Mouse (Mus musculus) forebrain, embryonic 16.5 days (tissue): Measurements from ENCODE around the gene Lmo3. TPM values are rescaled to one million over a fixed set of nuclear protein-coding genes. Genes with fewer than 3 reads are reported as not detected.
A peak's percentile ranks its signal among the peaks of the same experiment; 100 is the strongest.

Source experiments
- ATAC-seq: fragments of 200-750 bp; cut with Nextera tagmentation; 2 replicates; pipeline ENCODE4 v1.8.0; 2017; ENCODE audit warnings: mild to moderate bottlenecking, moderate library complexity
- H3K27ac ChIP-seq: fragments of 300-500 bp; sonication (generic); 2 replicates; pipeline ENCODE4 v1.5.1; 2014; ENCODE audit warnings: low read length, control low read depth
- H3K27me3 ChIP-seq: fragments of 300-500 bp; sonication (generic); replicated peaks from 2 replicates; pipeline ENCODE4 v1.6.1; 2014; ENCODE audit warnings: low read length; ENCODE audit not compliant: control insufficient read depth, insufficient read depth
- H3K36me3 ChIP-seq: fragments of 300-500 bp; sonication (generic); 2 replicates; pipeline ENCODE4 v1.6.1; 2014; ENCODE audit not compliant: control insufficient read depth, insufficient read depth
- H3K4me1 ChIP-seq: fragments of 300-500 bp; sonication (generic); replicated peaks from 2 replicates; pipeline ENCODE4 v1.6.1; 2014; ENCODE audit warnings: low read length; ENCODE audit not compliant: control insufficient read depth, insufficient read depth
- H3K4me2 ChIP-seq: fragments of 300-500 bp; sonication (generic); 2 replicates; pipeline ENCODE4 v1.6.1; 2014; ENCODE audit warnings: mild to moderate bottlenecking, low read length, control low read depth
- H3K4me3 ChIP-seq: fragments of 300-500 bp; sonication (generic); replicated peaks from 2 replicates; pipeline ENCODE4 v1.5.1; 2014; ENCODE audit warnings: mild to moderate bottlenecking, low read length, control low read depth
- H3K9ac ChIP-seq: fragments of 300-500 bp; sonication (generic); replicated peaks from 2 replicates; pipeline ENCODE4 v1.6.1; 2014; ENCODE audit warnings: low read depth, low read length, control low read depth
- H3K9me3 ChIP-seq: fragments of 300-500 bp; sonication (generic); 2 replicates; pipeline ENCODE4 v1.6.1; 2016; ENCODE audit warnings: low read length; ENCODE audit not compliant: control insufficient read depth
- WGBS: fragments of 180-500 bp; shearing (Covaris S2); extraction: QIAGEN DNeasy Blood & Tissue Kit; methylation state at CpG from one replicate; pipeline ENCODE4 v1.1.7; 2014; 5-methylcytosine and 5-hydroxymethylcytosine counted together
- polyA plus RNA-seq: library from polyadenylated mRNA; unstranded; fragments of >200 nt; fragmentation: Nextera tagmentation; extraction: Ambion mirVana; gene quantifications from 2 replicates; pipeline ENCODE4 v1.2.1, GENCODE M21; 2015

Gene Lmo3
- 204 and 213 TPM in 2 replicates for polyA plus RNA-seq

- H3K4me2 ChIP-seq: no peak within 1 kb of the TSS
- H3K9me3 ChIP-seq: no peaks in the 10 kb centered on the region
- no peaks in the 10 kb centered on the region for H3K36me3 ChIP-seq
- H3K27me3 ChIP-seq: peaks cover 47% of the 10 kb centered on the region
- peak; percentile 62 for ATAC-seq
- H3K4me3 ChIP-seq: no peak within 1 kb of the TSS
- no peak within 1 kb of the TSS for H3K9ac ChIP-seq
- H3K4me1 ChIP-seq: peaks cover 7% of the 10 kb centered on the region
- no peak within 1 kb of the TSS for H3K27ac ChIP-seq
- WGBS: 23% methylated on average over 13 of the region's 13 CpGs
Measured at GRCm38 (mm10) chr6:138581734-138582505, at the start of gene Lmo3. Lmo3 (minus strand) TSS chr6:138581968.

GRCm38 (mm10) chr6:138620786-138621185 is 39.0 kb upstream of the Lmo3 start:
- H3K4me1 ChIP-seq: no peaks in the 10 kb centered on the region
- no peak overlapping the region for H3K9ac ChIP-seq
- no peaks in the 10 kb centered on the region for H3K9me3 ChIP-seq
- H3K27me3 ChIP-seq: no peaks in the 10 kb centered on the region; the same call in 1 of the 2 replicates
- no peaks in the 10 kb centered on the region for H3K36me3 ChIP-seq
- no peak for ATAC-seq
- no peak overlapping the region for H3K4me3 ChIP-seq
- no peak overlapping the region for H3K4me2 ChIP-seq
- no peak overlapping the region for H3K27ac ChIP-seq

DNA sequence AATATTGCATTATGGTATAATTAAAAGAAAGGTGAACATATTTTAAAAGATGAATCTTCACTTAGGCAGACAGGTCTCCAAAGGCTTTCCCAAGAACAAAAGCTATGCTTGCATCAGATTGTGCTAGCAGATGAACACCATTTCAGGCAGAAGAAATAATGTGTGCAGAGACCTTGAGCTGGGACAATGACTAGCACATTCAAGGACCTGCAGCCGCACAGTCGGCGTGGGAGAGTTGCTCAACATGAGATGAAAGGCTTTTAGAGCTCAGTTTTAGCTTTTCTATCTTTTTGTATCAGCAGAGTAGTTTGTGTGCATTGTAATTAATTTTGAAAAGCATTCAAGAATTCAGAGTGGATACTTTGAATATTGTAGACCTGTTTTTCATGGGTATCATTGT is 36.6 kb upstream of the Lmo3 start:
- no peak overlapping the region for H3K9ac ChIP-seq
- no peaks in the 10 kb centered on the region for H3K4me1 ChIP-seq
- H3K4me3 ChIP-seq: no peak overlapping the region
- H3K27ac ChIP-seq: no peak overlapping the region
- H3K9me3 ChIP-seq: no peaks in the 10 kb centered on the region
- H3K36me3 ChIP-seq: no peaks in the 10 kb centered on the region
- ATAC-seq: no peak
- no peak overlapping the region for H3K4me2 ChIP-seq
- 80% methylated on average over 3 of the region's 3 CpGs for WGBS
- no peaks in the 10 kb centered on the region; the same call in 1 of the 2 replicates for H3K27me3 ChIP-seq

DNA sequence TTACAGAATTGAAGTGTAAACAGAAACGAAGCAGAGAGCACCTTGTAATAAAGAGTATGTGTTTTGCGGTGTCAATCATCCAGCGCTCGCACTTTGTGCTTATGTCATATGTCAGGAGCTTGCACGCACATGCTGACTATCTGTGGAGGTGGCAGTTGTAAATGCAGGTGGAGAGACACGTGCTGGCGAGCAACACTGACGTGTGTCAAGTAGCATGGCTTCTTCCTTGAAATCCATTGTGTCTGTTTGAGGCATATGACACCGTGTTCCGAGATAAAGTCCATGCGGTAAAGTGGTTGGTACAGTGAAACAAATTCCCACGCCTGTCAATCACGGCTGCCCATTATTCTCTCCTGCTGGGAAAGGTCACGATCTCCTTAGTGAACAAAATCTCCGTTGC is 15.2 kb upstream of the Lmo3 start:
- no peaks in the 10 kb centered on the region for H3K9me3 ChIP-seq
- no peaks in the 10 kb centered on the region for H3K4me1 ChIP-seq
- no peak overlapping the region for H3K27ac ChIP-seq
- no peak overlapping the region for H3K4me2 ChIP-seq
- H3K36me3 ChIP-seq: no peaks in the 10 kb centered on the region
- H3K27me3 ChIP-seq: peaks cover 13% of the 10 kb centered on the region
- H3K9ac ChIP-seq: no peak overlapping the region
- ATAC-seq: no peak
- H3K4me3 ChIP-seq: no peak overlapping the region
- 75% methylated on average over 15 of the region's 15 CpGs for WGBS

- H3K36me3 ChIP-seq: no peaks in the 10 kb centered on the region
- WGBS: 77% methylated on average over 10 of the region's 10 CpGs
- no peak for ATAC-seq
- H3K4me1 ChIP-seq: no peaks in the 10 kb centered on the region
- H3K9ac ChIP-seq: no peak overlapping the region
- peaks cover 13% of the 10 kb centered on the region for H3K27me3 ChIP-seq
- H3K9me3 ChIP-seq: no peaks in the 10 kb centered on the region
- no peak overlapping the region for H3K4me2 ChIP-seq
- H3K27ac ChIP-seq: no peak overlapping the region
- H3K4me3 ChIP-seq: no peak overlapping the region
Measured at GRCm38 (mm10) chr6:138595991-138596698, 14.4 kb upstream of the Lmo3 start.

DNA sequence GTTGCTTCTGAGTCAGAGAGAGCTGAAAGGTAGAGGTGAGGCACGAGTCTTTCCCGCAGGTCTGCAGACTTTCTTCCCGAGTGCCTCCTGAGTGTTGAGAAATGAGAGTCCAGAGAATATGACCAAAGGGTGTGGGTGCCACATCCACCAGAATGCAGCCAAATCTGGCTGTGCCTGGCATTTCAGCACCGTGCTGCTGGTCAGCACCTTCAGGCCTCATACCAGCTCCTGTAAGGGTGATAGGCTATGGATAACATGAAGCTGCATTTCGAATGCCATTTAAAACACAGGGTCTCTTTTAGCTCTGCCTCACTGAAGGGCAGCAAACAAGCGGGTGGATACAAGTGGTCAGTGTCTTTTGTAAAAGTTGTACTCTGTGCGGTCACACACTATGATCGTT is 1.5 kb upstream of the Lmo3 start:
- Histone ChIP-seq H3K9me3 (no peaks in the 10 kb centered on the region), H3K27ac (no peak overlapping the region), H3K4me3 (no peak overlapping the region), H3K4me1 (peaks cover 7% of the 10 kb centered on the region), H3K9ac (no peak overlapping the region), H3K27me3 (peaks cover 51% of the 10 kb centered on the region), H3K36me3 (no peaks in the 10 kb centered on the region), H3K4me2 (no peak overlapping the region)
- ATAC-seq: no peak
- 60% methylated on average over 8 of the region's 8 CpGs for WGBS

- Histone ChIP-seq H3K4me2 (no peak overlapping the region), H3K4me1 (peaks cover 7% of the 10 kb centered on the region), H3K9ac (no peak overlapping the region), H3K27me3 (peaks cover 52% of the 10 kb centered on the region), H3K4me3 (no peak overlapping the region), H3K36me3 (no peaks in the 10 kb centered on the region), H3K9me3 (no peaks in the 10 kb centered on the region), H3K27ac (no peak overlapping the region)
- WGBS: 5% methylated on average over 4 of the region's 4 CpGs
- peak; percentile 65 for ATAC-seq
Measured at GRCm38 (mm10) chr6:138582506-138583000, 785 bp upstream of the Lmo3 start.

DNA sequence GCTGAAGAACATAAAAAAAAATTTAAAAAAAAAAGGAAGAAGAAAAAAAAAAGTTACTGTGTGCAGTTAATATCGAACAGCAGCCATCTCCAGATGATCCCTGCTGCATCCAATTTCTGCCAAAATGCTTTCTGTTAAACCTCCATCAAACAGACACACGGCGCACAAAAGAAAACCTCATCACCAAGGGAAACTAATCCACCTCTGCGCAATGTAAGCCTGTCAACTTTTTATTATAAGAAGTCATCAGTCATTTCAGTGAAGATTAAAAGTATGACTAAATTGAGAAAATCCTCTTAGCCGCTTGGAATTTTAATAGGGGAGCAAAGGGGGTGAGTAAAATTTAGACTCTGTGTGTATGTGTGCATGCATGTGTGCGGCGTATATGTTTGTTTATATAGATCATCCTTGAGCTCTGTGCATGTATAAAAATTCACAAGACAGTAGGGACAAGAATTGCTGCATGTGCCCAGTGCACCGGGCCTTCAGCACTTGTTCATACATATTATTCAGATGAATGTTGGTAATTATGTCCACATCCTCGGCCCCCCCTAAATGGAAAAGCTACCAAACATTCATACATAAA is 1.2 kb downstream of the Lmo3 start:
- WGBS: 41% methylated on average over 9 of the region's 9 CpGs
- Histone ChIP-seq H3K9ac (no peak overlapping the region), H3K4me2 (no peak overlapping the region), H3K4me3 (no peak overlapping the region), H3K9me3 (no peaks in the 10 kb centered on the region), H3K27me3 (peaks cover 41% of the 10 kb centered on the region), H3K36me3 (no peaks in the 10 kb centered on the region), H3K4me1 (peaks cover 7% of the 10 kb centered on the region), H3K27ac (no peak overlapping the region)
- ATAC-seq: no peak

DNA sequence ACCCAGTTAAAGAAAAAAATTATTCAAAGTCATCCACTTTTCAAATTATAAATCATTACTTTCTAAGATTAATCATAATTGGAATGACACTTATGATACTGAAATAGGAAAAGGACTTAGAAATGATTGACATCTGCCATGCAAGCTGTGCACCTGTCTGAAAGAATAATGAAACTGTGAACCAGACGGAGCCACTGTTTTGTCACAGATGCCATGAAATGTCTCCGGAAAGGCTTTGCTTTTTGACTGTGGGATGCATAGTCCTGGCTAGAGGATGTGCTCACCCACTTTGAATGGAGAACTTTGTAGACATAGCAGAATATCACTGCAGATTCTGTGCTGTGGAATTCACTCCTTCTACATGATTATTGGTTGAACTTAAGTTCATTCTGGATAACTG is 18.4 kb downstream of the Lmo3 start:
- H3K27me3 ChIP-seq: 0 out of 2 replicates have a peak, but pooled peaks cover 2% of the 10 kb centered on the region
- H3K9me3 ChIP-seq: no peaks in the 10 kb centered on the region
- H3K4me3 ChIP-seq: no peak overlapping the region
- ATAC-seq: no peak
- H3K4me2 ChIP-seq: no peak overlapping the region
- no peaks in the 10 kb centered on the region for H3K4me1 ChIP-seq
- no peak overlapping the region for H3K9ac ChIP-seq
- 78% methylated on average over 2 of the region's 2 CpGs for WGBS
- no peak overlapping the region for H3K27ac ChIP-seq
- H3K36me3 ChIP-seq: no peaks in the 10 kb centered on the region
